Mouse (Mus musculus): ENCODE data around the gene Pkd2l1.

DNA sequence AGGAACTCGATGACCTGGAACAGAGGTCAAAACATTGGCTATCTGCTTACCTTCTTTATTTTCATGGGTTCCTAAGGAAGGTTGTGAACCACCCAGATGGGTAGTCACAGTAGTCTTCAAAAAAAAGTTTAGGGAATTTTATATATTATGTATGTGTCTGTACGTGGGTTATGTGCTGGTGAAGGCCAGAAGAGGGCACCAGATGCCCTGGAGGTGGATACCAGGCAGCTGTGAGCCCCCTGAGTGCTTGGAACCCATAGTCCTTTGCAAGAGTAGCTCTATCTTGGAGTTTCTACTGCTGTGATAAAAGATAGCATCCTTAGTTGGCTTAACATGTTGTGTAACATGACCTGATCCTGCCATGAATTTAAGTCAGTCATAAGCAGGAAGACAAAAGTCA lies 14.8 kb upstream of the Pkd2l1 start:
- TF ChIP-seq CTCF (conservative IDR thresholded peaks at IDR 0.05; ENCODE audit: low read length), result no peak
- TF ChIP-seq POU5F1 (IDR thresholded peaks at IDR 0.05; ENCODE audit: borderline replicate concordance, low read length), result no peak
- no peak for TF ChIP-seq NANOG (IDR thresholded peaks at IDR 0.05; ENCODE audit: borderline replicate concordance, low read length)
